Mouse (Mus musculus) right cerebral cortex, adult 18-20 months (tissue): ENCODE measurements around the gene Asic1.

Source experiments
- DNase-seq: peaks from one replicate; pipeline ENCODE4 v3.0.0; 2022; ENCODE audit warnings: mixed read lengths

Gene Asic1

GRCm38 (mm10) chr15:99670154-99670821 lies at the start of gene Asic1:
Gene Asic1 (plus strand): TSS chr15:99670368.
- DNase-seq = peak; percentile 77

GRCm38 (mm10) chr15:99622063-99622462 lies 48.1 kb upstream of the Asic1 start:
- no peak for DNase-seq

GRCm38 (mm10) chr15:99631618-99632017 lies 38.5 kb upstream of the Asic1 start:
- DNase-seq = no peak

- no peak for DNase-seq
Observed at GRCm38 (mm10) chr15:99634702-99635101, 35.5 kb upstream of the Asic1 start.

GRCm38 (mm10) chr15:99637405-99638123 lies 32.6 kb upstream of the Asic1 start:
- DNase-seq = no peak

GRCm38 (mm10) chr15:99638124-99638485 lies 32.1 kb upstream of the Asic1 start:
- no peak for DNase-seq

- no peak for DNase-seq
Observed at GRCm38 (mm10) chr15:99642622-99643021, 27.5 kb upstream of the Asic1 start.

- no peak for DNase-seq
Observed at GRCm38 (mm10) chr15:99643832-99644231, 26.3 kb upstream of the Asic1 start.

- peak; percentile 46 for DNase-seq
Observed at GRCm38 (mm10) chr15:99644776-99645175, 25.4 kb upstream of the Asic1 start.

- DNase-seq = no peak
Observed at GRCm38 (mm10) chr15:99648326-99648725, 21.8 kb upstream of the Asic1 start.

- DNase-seq = no peak
Observed at GRCm38 (mm10) chr15:99649067-99649761, 21.0 kb upstream of the Asic1 start.

GRCm38 (mm10) chr15:99650304-99650703 lies 19.9 kb upstream of the Asic1 start:
- no peak for DNase-seq

GRCm38 (mm10) chr15:99651163-99651872 lies 18.9 kb upstream of the Asic1 start, which contains the start of gene Racgap1:
Gene Racgap1 (minus strand): TSS chr15:99651656.
- DNase-seq = peak; percentile 97

GRCm38 (mm10) chr15:99651984-99652872 lies 17.9 kb upstream of the Asic1 start:
- no peak for DNase-seq

- no peak for DNase-seq
Observed at GRCm38 (mm10) chr15:99653291-99653690, 16.9 kb upstream of the Asic1 start.

GRCm38 (mm10) chr15:99653876-99654275 lies 16.3 kb upstream of the Asic1 start:
- peak; percentile 46 for DNase-seq

GRCm38 (mm10) chr15:99655956-99656355 lies 14.2 kb upstream of the Asic1 start:
- no peak for DNase-seq

- DNase-seq = no peak
Observed at GRCm38 (mm10) chr15:99658437-99658836, 11.7 kb upstream of the Asic1 start.

- peak; percentile 51 for DNase-seq
Observed at GRCm38 (mm10) chr15:99661121-99661830, 8.9 kb upstream of the Asic1 start.

GRCm38 (mm10) chr15:99662371-99662770 lies 7.8 kb upstream of the Asic1 start:
- DNase-seq = no peak

GRCm38 (mm10) chr15:99663964-99664599 lies 6.1 kb upstream of the Asic1 start:
- peak; percentile 37 for DNase-seq
